ENCODE assay signal across 14 mouse cellular contexts in the genomic region with DNA sequence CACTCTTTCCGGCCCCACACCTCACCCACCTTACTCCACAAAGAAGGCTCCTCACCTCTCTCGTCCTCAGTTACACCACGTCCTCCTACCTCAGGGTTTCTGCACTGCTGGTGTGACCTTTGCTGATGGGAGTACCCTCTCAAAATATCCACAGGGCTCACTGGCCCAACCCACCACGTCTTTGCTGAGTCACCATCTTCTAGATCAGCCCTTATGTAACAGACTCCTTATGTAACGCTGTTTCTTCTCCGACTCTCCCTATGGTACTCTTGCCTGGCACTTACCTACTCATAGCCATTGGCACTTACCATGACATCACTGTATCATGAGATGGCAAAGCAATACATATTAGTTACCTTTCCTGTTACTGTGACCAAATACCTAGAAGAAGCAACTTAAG. TPM values are rescaled to one million over a fixed set of nuclear protein-coding genes. Genes with fewer than 3 reads are reported as not detected.
"Had no signal": no experiment of that assay in that cellular context is flagged by ENCODE, and none has a peak within 500 bp of the region (broad histone marks: within the 10 kb centered on the region; RNA-seq: fewer than 3 reads in every experiment).

No protein-coding gene starts in this region.

- H3K4me3 ChIP-seq: hindbrain, embryonic 15.5 days; limb, embryonic 15.5 days; liver, embryonic 12.5 days; midbrain, embryonic 12.5 days; neural tube, embryonic 15.5 days had no signal

- H3K9ac ChIP-seq: hindbrain, embryonic 15.5 days; limb, embryonic 15.5 days; liver, embryonic 12.5 days; midbrain, embryonic 12.5 days; neural tube, embryonic 15.5 days had no signal

- H3K27ac ChIP-seq: hindbrain, embryonic 15.5 days; kidney, postnatal 0 days; limb, embryonic 15.5 days; liver, embryonic 12.5 days; midbrain, embryonic 12.5 days; neural tube, embryonic 15.5 days had no signal

- H3K4me1 ChIP-seq: hindbrain, embryonic 15.5 days; limb, embryonic 15.5 days; liver, embryonic 12.5 days; midbrain, embryonic 12.5 days; neural tube, embryonic 15.5 days had no signal

- DNase-seq: right cerebral cortex, postnatal 4 days; spleen, adult 18-20 months; thymus, adult 2 months; thymus, postnatal 25 days had no signal

- H3K4me2 ChIP-seq: hindbrain, embryonic 15.5 days; limb, embryonic 15.5 days; liver, embryonic 12.5 days; midbrain, embryonic 12.5 days; neural tube, embryonic 15.5 days had no signal

- H3K27me3 ChIP-seq: hindbrain, embryonic 15.5 days; limb, embryonic 15.5 days; liver, embryonic 12.5 days; midbrain, embryonic 12.5 days; neural tube, embryonic 15.5 days had no signal

- H3K36me3 ChIP-seq: limb, embryonic 15.5 days; liver, embryonic 12.5 days; midbrain, embryonic 12.5 days had no signal

- H3K9me3 ChIP-seq: hindbrain, embryonic 15.5 days; limb, embryonic 15.5 days; liver, embryonic 12.5 days; midbrain, embryonic 12.5 days; neural tube, embryonic 15.5 days had no signal

- ATAC-seq: inflammation-experienced regulatory T-cells, adult 6 months; intestine, postnatal 0 days; liver, embryonic 12.5 days; midbrain, embryonic 16.5 days had no signal

RNA-seq across cellular contexts. Expression of a gene that starts 27.9 kb away (rescaled TPM):
- total RNA-seq: megakaryocyte-erythroid progenitor cell, adult 5-6 weeks had no signal
- polyA plus RNA-seq: inflammation-experienced regulatory T-cells, adult 6 months had no signal
